Mouse (Mus musculus): ENCODE measurements around the gene Csdc2.

Csdc2 gene

DNA sequence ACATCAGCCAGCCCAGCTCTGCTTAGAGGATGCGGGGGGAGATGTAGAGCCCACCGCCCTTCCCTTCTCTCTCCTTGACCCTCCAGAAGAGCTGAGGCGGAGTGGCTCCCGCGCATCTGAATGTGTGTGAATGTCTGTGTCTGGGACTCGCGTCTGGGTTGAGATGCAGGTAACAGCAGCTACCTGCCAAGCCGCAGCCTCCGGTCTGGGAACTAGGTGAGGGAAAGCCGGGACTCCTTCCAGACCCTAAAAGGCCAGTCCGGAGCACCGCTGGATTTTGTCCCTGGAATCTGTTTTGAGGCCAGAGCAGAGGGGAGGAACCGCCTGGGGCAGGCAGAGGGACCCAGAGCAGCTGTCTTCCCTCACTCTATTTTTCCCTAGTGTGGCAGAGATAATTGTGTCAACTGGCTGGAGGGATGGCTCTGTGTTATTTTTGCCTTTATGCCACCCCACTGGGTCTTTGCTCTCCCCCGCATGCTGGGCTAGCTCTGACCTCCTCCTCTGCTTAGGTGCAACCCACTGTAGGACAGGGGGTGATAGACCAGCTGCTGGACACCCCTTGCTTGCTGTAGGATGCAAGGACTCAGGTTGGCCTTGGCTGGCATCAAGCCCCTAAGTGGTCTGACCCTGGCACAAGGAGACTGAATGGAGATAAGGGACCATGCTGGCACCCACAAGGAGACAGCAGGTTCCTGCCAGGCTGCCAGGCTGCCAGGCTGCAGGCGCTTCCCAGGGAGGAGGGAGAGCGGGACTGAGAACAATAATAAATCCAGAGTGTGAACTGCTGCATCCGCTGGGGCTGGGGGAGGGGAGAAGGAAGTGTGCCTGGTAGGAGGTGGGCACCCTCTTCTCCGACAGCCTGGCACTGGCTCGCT is 776 bp downstream of the Csdc2 start:
- POLR2A ChIA-PET: interaction anchor here (0.5 to 4.9 kb wide), 45 partner anchors 9 to 309 kb away, joined by 3 to 41 read pairs (median 4); partner anchors contain the start of genes Polr3h (in 3 of the 4), Pmm1 (in 2 of the 4), Srebf2 (in 1 of the 4) and Tef (in 1 of the 4)
- CTCF ChIA-PET: interaction anchor here (0.6 to 3.3 kb wide), 39 partner anchors 9 to 489 kb away, joined by 3 to 16 read pairs (median 4); partner anchors contain the start of genes Polr3h (in 2 of the 4) and Pmm1 (in 1 of the 4)

DNA sequence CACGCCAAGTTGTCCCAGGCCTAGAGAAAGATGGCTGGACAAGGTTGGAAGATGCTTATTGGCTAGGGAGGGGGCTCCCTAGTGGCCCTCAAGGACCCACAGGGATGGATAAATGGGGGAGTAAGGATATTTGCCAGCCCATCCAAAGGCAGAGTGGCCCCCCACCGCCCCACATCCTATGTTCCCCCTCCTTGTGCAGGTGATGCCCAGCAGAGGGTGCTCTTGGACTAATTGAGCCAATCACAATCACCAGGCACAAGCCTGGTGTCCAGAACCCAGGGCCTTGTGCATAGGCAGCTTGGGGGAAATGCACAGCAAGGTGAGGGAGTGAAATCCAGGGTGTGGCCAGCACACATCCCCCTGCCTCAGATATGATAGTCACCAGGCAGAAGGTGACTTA is 1.7 kb downstream of the Csdc2 start:
- CTCF ChIA-PET: interaction anchor here (0.6 to 3.3 kb wide), 36 partner anchors 8 to 333 kb away, joined by 3 to 16 read pairs (median 4); partner anchors contain the start of genes Pmm1 (in 2 of the 4) and Polr3h (in 1 of the 4)

DNA sequence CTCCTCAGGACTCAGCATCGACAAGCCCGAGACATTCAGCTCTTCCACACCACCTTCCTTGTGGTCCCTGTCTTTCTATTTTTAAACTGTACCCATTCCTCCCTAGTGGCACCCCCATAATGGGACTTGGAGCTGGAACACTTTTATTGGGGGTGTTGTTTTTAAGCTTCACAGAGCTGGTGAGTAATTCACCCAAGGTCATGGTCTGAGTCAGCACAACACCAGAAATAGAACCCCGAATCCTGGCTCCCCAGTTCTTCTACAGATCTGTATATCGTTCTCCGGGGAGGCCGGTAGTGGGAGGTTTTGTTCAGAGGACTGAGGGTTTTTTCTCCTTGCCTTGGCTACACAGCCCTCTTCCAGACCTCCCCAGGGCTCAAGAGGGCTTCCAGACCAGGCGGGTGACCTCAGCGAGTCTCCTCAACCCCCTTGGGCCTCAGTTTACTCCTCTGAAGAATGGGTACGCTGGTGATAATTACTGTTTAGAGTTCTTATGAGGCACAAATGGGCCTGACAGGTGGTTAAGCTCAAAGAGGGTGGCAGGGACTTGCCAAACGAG is 2.7 kb downstream of the Csdc2 start:
- ChIA-PET CTCF (interaction anchor here (0.5 to 3.3 kb wide), 20 partner anchors 9 to 684 kb away, joined by 3 to 16 read pairs (median 4); partner anchors contain the start of gene Pmm1 (in 2 of the 4)), POLR2A (interaction anchor here in 3 of 4 experiments (0.8 to 4.9 kb wide), 15 partner anchors 9 to 245 kb away, joined by 3 to 41 read pairs (median 4); partner anchors contain the start of gene Pmm1 (in 3 of the 3))

More for the DNA sequence above, 1.7 kb downstream of the Csdc2 start:
- POLR2A ChIA-PET: interaction anchor here in 3 of 4 experiments (0.6 to 4.9 kb wide), 20 partner anchors 10 to 308 kb away, joined by 3 to 41 read pairs (median 4); partner anchors contain the start of genes Pmm1 (in 3 of the 3) and Polr3h (in 1 of the 3)

GRCm38 (mm10) chr15:81939774-81940173 is 3.2 kb downstream of the Csdc2 start:
- ChIA-PET POLR2A (interaction anchor here in 1 of 4 experiments (0.8 to 4.9 kb wide), 5 partner anchors 9 to 55 kb away, joined by 3 to 41 read pairs (median 6); partner anchors contain the start of gene Pmm1), CTCF (interaction anchor here in 1 of 4 experiments (2.1 to 3.3 kb wide), 2 partner anchors 20 to 35 kb away, joined by 5 to 16 read pairs; partner anchors contain the start of gene Pmm1)

DNA sequence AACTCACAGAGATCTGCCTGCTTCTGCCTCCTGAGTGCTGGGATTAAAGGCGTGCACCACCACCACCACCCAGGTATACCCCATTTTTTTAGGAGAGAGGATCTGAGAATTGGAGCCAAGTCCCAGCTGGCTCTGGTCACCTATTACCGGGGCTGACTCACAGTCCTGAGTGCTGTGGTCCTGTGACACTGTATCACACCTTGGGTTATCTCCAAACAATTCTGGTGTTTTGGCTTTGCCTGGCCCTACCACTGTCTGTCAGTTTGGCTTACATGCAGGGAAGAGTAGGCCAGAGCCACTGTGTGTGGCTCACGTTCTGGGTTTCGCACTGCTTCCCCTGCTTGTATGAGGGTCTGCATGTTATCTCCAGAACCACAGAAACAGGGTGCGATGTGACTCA is 3.7 kb downstream of the Csdc2 start:
- ChIA-PET CTCF (interaction anchor here in 2 of 4 experiments (1.3 to 1.7 kb wide), 3 partner anchors 14 to 92 kb away, joined by 3 to 7 read pairs (median 3); partner anchors contain the start of gene Polr3h (in 1 of the 2)), POLR2A (interaction anchor here in 2 of 4 experiments (1.1 to 2.6 kb wide), 6 partner anchors 9 to 76 kb away, joined by 3 to 7 read pairs (median 4); partner anchors contain the start of genes Aco2 (in 1 of the 2), Phf5a (in 1 of the 2) and Polr3h (in 1 of the 2))

GRCm38 (mm10) chr15:81941010-81941409 is 4.5 kb downstream of the Csdc2 start:
- CTCF ChIA-PET: interaction anchor here (0.5 to 2.0 kb wide), 13 partner anchors 13 to 1094 kb away, joined by 3 to 7 read pairs (median 4); partner anchors contain the start of genes Pmm1 (in 1 of the 4) and Polr3h (in 1 of the 4)
- POLR2A ChIA-PET: interaction anchor here in 3 of 4 experiments (0.6 to 2.6 kb wide), 17 partner anchors 8 to 997 kb away, joined by 3 to 7 read pairs (median 4); partner anchors contain the start of genes 1700029P11Rik (in 1 of the 3), Aco2 (in 1 of the 3), Phf5a (in 1 of the 3) and Pmm1 (in 1 of the 3)

DNA sequence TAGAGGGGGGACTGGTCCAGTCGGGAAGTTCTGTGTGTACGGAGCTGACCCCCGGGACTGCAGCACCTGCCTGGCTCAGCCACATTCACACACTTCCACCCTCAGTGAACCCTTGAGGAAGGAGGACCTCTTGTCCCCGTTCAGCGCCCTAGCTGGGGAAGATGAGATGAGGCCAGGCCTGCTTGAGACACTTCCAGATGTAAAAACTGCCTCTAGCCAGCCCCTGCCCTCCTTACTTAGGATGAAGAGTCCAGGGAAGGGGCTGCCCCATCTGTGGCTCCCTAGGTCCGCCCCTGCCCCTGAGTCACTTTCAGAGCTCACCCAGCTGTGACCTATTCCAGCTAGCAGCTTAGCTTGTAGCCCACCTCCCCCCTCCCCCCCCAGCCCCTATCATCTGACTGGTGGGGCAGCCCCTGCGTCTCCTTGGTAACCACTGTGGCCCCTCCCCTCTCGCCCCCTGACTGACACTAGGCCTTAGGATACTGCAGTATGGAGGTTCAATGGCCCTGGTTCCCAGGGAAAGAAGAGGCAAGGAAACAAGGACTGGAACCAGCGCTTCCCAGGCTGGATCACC is 6.7 kb downstream of the Csdc2 start:
- ChIA-PET CTCF (interaction anchor here (0.6 to 2.6 kb wide), 10 partner anchors 12 to 312 kb away, joined by 3 to 19 read pairs (median 4); partner anchors contain the start of gene Pmm1 (in 1 of the 4)), POLR2A (interaction anchor here in 3 of 4 experiments (0.6 to 10.0 kb wide), 16 partner anchors 14 to 322 kb away, joined by 3 to 101 read pairs (median 4); partner anchors contain the start of genes Polr3h (in 2 of the 3) and Pmm1 (in 1 of the 3))

DNA sequence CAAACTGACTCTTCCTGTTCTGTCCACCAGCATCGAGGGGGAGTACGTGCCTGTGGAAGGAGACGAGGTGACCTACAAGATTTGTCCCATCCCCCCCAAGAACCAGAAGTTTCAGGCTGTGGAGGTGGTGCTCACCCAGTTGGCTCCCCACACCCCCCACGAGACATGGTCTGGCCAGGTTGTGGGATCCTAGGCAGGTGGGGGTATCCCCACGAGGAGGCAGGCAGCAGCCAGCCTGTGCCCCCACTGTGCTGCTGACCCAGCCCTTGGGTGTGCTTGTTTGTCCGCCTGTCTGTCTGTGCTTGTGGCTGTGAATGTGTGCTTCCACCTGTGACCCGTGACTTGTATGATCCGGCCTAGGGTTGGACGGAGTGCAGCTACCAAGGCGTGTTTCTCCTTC is 12.5 kb downstream of the Csdc2 start:
- ChIA-PET POLR2A (interaction anchor here in 3 of 4 experiments (0.8 to 10.0 kb wide), 30 partner anchors 7 to 255 kb away, joined by 3 to 101 read pairs (median 6); partner anchors contain the start of genes Pmm1 (in 3 of the 3), Csdc2 (in 2 of the 3), 1700029P11Rik (in 1 of the 3) and Polr3h (in 1 of the 3)), CTCF (interaction anchor here in 3 of 4 experiments (1.1 to 2.6 kb wide), 3 partner anchors 10 to 187 kb away, joined by 4 to 9 read pairs (median 4); partner anchors contain the start of gene Pmm1 (in 1 of the 3))

DNA sequence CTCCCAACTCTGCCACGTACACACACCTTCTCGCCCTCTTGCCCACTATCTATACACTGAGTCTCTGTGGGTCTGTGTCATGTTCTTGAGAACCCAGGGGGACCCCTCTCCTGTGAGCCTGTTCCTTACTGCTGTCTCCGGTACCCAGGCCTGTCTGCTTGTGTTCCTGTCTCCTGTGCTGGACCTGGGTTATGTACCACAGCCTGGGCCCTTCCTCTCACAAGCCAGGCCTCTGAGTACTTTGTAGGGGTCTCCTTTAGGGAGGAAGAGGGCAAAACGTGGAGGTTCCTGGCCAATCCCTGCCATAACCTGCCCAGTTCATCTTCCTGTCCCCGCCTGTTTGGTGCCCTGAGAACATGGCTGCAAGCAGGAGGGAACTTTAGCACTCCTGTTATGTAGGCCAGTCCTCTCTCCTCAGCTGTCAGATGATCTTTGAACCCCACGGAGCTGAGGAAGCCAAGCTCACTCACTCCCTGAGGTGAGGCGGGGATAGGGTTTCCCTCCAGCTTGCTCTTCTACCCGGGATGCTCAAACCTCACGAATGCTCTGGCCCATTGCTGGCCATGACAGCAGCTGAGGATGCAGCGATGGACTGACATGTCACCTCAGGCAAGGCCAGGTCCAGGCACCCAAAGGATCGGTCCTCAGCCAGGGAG is 13.0 kb downstream of the Csdc2 start:
- ChIA-PET CTCF (interaction anchor here in 2 of 4 experiments (1.6 to 2.6 kb wide), 3 partner anchors 11 kb away, joined by 4 to 9 read pairs (median 4); partner anchors contain the start of gene Pmm1 (in 2 of the 2)), POLR2A (interaction anchor here in 3 of 4 experiments (0.5 to 10.0 kb wide), 33 partner anchors 7 to 509 kb away, joined by 3 to 101 read pairs (median 5); partner anchors contain the start of genes Pmm1 (in 3 of the 3), Csdc2 (in 2 of the 3), 1700029P11Rik (in 1 of the 3) and Polr3h (in 1 of the 3))

- ChIA-PET POLR2A (interaction anchor here (0.7 to 10.0 kb wide), 21 partner anchors 7 to 510 kb away, joined by 3 to 101 read pairs (median 6); partner anchors contain the start of genes Pmm1 (in 3 of the 4), Csdc2 (in 2 of the 4) and Polr3h (in 1 of the 4)), CTCF (interaction anchor here in 2 of 4 experiments (0.8 to 1.6 kb wide), 2 partner anchors 10 to 14 kb away, joined by 3 to 4 read pairs; partner anchors contain the start of genes Csdc2 (in 1 of the 2) and Pmm1 (in 1 of the 2))
Observed at GRCm38 (mm10) chr15:81950716-81951115, 14.2 kb downstream of the Csdc2 start.

DNA sequence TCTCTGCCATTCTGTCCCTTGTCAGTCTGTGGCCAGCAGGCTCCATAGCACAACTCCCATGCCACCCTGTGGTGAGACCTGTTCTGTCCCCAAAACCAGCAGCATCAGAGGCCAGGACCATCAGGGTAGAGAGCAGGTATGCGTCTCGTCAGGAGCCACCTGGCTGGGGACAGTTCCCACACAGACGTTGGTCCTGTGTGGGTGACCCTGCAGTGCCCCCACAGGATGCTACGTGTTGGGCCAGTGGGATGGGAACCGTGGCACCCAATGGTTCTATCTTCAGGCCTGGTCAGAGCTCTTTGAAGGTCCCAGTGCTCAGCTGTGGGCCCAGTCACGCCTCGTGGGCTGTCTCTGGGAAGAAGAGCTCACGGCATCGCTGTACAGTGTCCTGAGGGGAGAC is 14.6 kb downstream of the Csdc2 start:
- ChIA-PET POLR2A (interaction anchor here (0.7 to 10.0 kb wide), 17 partner anchors 6 to 92 kb away, joined by 3 to 101 read pairs (median 7); partner anchors contain the start of genes Pmm1 (in 3 of the 4), Csdc2 (in 2 of the 4) and Polr3h (in 1 of the 4)), CTCF (interaction anchor here in 1 of 4 experiments (0.5 to 1.1 kb wide), 2 partner anchors 9 to 516 kb away, joined by 3 read pairs; no protein-coding TSS in a partner anchor)

DNA sequence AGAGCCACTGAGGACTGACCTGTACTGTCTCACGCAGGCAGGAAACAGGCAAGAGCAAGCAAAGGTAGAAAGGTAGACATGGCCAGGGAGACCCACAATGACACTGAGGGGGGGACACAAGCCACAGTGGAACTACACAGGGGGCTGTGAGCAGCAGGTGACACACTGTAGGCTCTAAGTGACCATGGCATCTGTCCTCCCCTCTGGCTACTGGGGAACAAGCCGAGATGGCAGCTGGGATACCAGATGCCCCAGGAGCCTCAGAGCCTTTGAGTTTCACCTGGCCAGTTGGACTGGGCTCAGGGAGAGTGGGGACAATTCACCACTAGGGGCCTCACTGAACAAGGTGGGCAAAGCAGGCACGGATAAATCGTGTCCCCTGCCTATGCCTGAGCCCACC is 15.8 kb downstream of the Csdc2 start:
- CTCF ChIA-PET: interaction anchor here in 1 of 4 experiments (1.1 kb wide), 1 partner anchor 7 kb away, joined by 3 read pairs; no protein-coding TSS in a partner anchor

GRCm38 (mm10) chr15:81954151-81954583 is 17.6 kb downstream of the Csdc2 start:
- POLR2A ChIA-PET: interaction anchor here in 2 of 4 experiments (0.8 to 8.9 kb wide), 13 partner anchors 6 to 254 kb away, joined by 3 to 101 read pairs (median 4); partner anchors contain the start of genes 1700029P11Rik (in 1 of the 2) and Csdc2 (in 1 of the 2)
- CTCF ChIA-PET: interaction anchor here (0.5 to 1.4 kb wide), 7 partner anchors 11 to 160 kb away, joined by 3 to 4 read pairs (median 3); partner anchors contain the start of gene Csdc2 (in 1 of the 4)

More for the DNA sequence above, 15.8 kb downstream of the Csdc2 start:
- POLR2A ChIA-PET: interaction anchor here in 3 of 4 experiments (0.9 to 10.0 kb wide), 8 partner anchors 5 to 64 kb away, joined by 3 to 101 read pairs (median 6); partner anchors contain the start of genes Pmm1 (in 2 of the 3) and Polr3h (in 1 of the 3)

- POLR2A ChIA-PET: interaction anchor here in 2 of 4 experiments (0.7 to 8.9 kb wide), 13 partner anchors 7 to 62 kb away, joined by 3 to 101 read pairs (median 4); partner anchors contain the start of gene Csdc2 (in 1 of the 2)
- CTCF ChIA-PET: interaction anchor here in 2 of 4 experiments (0.6 to 1.6 kb wide), 6 partner anchors 10 to 111 kb away, joined by 3 to 4 read pairs (median 3); partner anchors contain the start of gene Csdc2 (in 1 of the 2)
Observed at GRCm38 (mm10) chr15:81954716-81955115, 18.2 kb downstream of the Csdc2 start.

DNA sequence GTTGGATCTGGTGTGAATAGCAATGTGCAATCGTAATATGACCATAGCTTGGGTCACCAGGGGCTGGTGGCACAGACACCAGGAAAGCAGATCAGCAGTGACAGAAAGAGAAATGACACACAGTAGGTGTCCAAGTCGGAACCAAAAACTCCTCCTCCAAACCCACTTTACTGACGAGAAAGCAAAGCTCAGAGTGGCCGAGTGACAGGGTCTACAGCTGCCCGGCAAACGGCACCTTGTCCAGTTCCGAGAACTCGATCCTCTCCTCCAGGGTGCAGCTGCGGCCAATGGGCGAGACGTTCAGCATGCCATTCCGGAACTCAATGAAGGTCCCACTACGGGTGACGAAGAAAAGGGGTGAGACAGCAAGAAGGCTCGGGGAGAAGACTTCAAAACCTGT is 18.9 kb downstream of the Csdc2 start:
- ChIA-PET POLR2A (interaction anchor here in 2 of 4 experiments (0.7 to 8.9 kb wide), 14 partner anchors 8 to 84 kb away, joined by 3 to 101 read pairs (median 6); partner anchors contain the start of genes Aco2 (in 1 of the 2), Phf5a (in 1 of the 2) and Polr3h (in 1 of the 2)), CTCF (interaction anchor here in 2 of 4 experiments (0.5 to 2.7 kb wide), 12 partner anchors 9 to 1920 kb away, joined by 3 to 18 read pairs (median 5); no protein-coding TSS in a partner anchor)

Measured in embryonic stem cell, embryonic (primary cell).